Mouse (Mus musculus) kidney, postnatal 0 days (tissue): ENCODE measurements around the gene 5730522E02Rik. TPM values are rescaled to one million over a fixed set of nuclear protein-coding genes. Genes with fewer than 3 reads are reported as not detected.
"Not testable (repeated sequence)": the region's sequence is repeated elsewhere in the genome, so short reads cannot be mapped to it uniquely, and the experiment has no call there.

Experiments
- ATAC-seq: fragments of 200-750 bp; cut with Nextera tagmentation; replicated peaks from 2 replicates; pipeline ENCODE4 v1.8.0; 2017; ENCODE audit warnings: low read depth, moderate number of reproducible peaks, moderate TSS enrichment, moderate library complexity; ENCODE audit not compliant: low FRiP score
- DNase-seq: peaks from one replicate; pipeline ENCODE4 v3.0.0-alpha.2; 2016; ENCODE audit warnings: low spot score
- H3K27ac ChIP-seq: fragments of 300-500 bp; sonication (generic); 2 replicates; pipeline ENCODE4 v1.5.1; 2014; ENCODE audit warnings: mild to moderate bottlenecking
- H3K27me3 ChIP-seq: fragments of 300-500 bp; sonication (generic); 2 replicates; pipeline ENCODE4 v1.6.1; 2014; ENCODE audit warnings: low read length, mixed read lengths; ENCODE audit not compliant: insufficient read depth
- H3K36me3 ChIP-seq: fragments of 300-500 bp; sonication (generic); 2 replicates; pipeline ENCODE4 v1.6.1; 2014; ENCODE audit warnings: low read length, mixed read lengths; ENCODE audit not compliant: insufficient read depth
- H3K4me1 ChIP-seq: fragments of 300-500 bp; sonication (generic); replicated peaks from 2 replicates; pipeline ENCODE4 v1.6.1; 2014; ENCODE audit warnings: antibody characterized with exemption, low read length, mixed read lengths; ENCODE audit not compliant: insufficient read depth
- H3K4me2 ChIP-seq: fragments of 300-500 bp; sonication (generic); 2 replicates; pipeline ENCODE4 v1.6.1; 2014; ENCODE audit warnings: mild to moderate bottlenecking, low read length, moderate library complexity, mixed read lengths
- H3K4me3 ChIP-seq: fragments of 300-500 bp; sonication (generic); replicated peaks from 2 replicates; pipeline ENCODE4 v1.5.1; 2014; ENCODE audit warnings: low read depth, low read length
- H3K9ac ChIP-seq: fragments of 300-500 bp; sonication (generic); 2 replicates; pipeline ENCODE4 v1.6.1; 2014; ENCODE audit warnings: low read depth, low read length
- H3K9me3 ChIP-seq: fragments of 300-500 bp; sonication (generic); replicated peaks from 2 replicates; pipeline ENCODE4 v1.6.1; 2016; ENCODE audit warnings: low read length, inconsistent platforms, mixed read lengths
- CTCF ChIP-seq: IDR thresholded peaks from 2 replicates; pipeline ENCODE4 v1.5.1; 2016; ENCODE audit warnings: antibody characterized with exemption, low read depth, mild to moderate bottlenecking, moderate library complexity
- WGBS: fragments of 180-500 bp; shearing (Covaris S2); extraction: QIAGEN DNeasy Blood & Tissue Kit; methylation state at CpG from one replicate; pipeline ENCODE4 v1.1.7; 2014; 5-methylcytosine and 5-hydroxymethylcytosine counted together
- polyA plus RNA-seq: library from polyadenylated mRNA; unstranded; fragments of >200 nt; fragmentation: Nextera tagmentation; extraction: Ambion mirVana; gene quantifications from 2 replicates; pipeline ENCODE4 v1.2.1, GENCODE M21; 2015

Gene 5730522E02Rik
- 1.7 and 2.0 TPM in 2 replicates for polyA plus RNA-seq

DNA sequence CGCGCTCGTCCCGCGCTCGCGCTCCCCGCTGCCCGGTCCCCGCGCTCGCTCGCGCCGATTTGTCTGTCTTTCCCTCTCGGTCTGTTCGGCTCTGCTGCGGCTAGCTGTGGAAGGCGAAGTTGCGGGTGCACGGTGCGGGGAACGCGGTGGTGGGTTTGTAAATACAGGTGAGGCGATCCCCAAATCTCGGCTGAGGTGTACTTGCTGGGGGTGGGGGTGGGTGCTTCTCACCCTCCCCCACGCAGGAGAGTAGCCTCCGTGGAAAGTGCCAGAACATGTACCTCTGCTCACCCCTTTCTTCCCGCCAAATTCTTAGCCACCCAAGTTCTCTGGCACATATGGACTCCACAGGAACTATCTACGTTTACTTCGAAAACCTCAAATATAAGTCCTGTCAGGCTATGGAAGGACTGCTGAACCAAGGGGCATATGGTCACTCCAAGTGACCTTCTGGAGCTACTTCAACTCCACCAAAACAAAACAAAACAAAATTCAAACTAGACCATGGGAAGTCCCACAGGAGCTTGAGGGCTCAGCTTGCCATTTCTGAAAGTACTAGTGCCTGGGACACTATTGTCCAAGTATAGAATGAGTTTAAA is at the start of gene 5730522E02Rik:
Gene 5730522E02Rik, minus strand, starts transcription at position 182 of the 599 bp plus-strand sequence.
- Histone ChIP-seq H3K9me3 (no peaks in the 10 kb centered on the region), H3K4me1 (no peaks in the 10 kb centered on the region), H3K9ac (peak within 1 kb of the TSS; percentile 88), H3K4me2 (peak within 1 kb of the TSS; percentile 94), H3K27me3 (no peaks in the 10 kb centered on the region), H3K4me3 (peak within 1 kb of the TSS; percentile 65), H3K27ac (peak within 1 kb of the TSS; percentile 88), H3K36me3 (no peaks in the 10 kb centered on the region)
- WGBS: under 1% methylated on average over 24 of the region's 31 CpGs
- no peak; the same call in 1 of the 2 replicates for ATAC-seq
- no peak for TF ChIP-seq CTCF
- peak; percentile 32 for DNase-seq

DNA sequence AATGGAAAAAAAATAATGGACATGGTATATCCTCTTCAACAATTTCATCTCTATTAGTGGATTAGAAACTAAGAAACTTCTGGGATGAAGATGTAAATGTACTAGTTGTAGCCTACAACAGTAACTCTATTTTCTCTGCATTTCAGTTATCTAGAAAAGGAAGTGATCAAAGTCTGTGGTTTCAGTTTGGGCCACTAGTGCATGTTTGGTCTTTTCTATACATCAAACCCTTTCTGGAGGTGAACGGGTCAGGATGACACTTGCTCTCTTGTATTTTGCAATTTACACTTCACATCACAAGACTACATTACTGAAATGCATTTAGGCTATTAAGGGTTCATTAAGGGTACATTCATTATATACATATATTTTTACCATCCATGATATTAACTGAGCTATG is 26.0 kb upstream of the 5730522E02Rik start:
- DNase-seq (no peak), ATAC-seq (no peak)
- Histone ChIP-seq H3K4me2 (no peak overlapping the region), H3K4me1 (no peaks in the 10 kb centered on the region), H3K27ac (no peak overlapping the region), H3K27me3 (no peaks in the 10 kb centered on the region), H3K4me3 (no peak overlapping the region), H3K9me3 (no peaks in the 10 kb centered on the region), H3K36me3 (no peaks in the 10 kb centered on the region), H3K9ac (no peak overlapping the region)
- no peak for TF ChIP-seq CTCF
- WGBS: 90% methylated on average over 1 of the region's 1 CpGs

DNA sequence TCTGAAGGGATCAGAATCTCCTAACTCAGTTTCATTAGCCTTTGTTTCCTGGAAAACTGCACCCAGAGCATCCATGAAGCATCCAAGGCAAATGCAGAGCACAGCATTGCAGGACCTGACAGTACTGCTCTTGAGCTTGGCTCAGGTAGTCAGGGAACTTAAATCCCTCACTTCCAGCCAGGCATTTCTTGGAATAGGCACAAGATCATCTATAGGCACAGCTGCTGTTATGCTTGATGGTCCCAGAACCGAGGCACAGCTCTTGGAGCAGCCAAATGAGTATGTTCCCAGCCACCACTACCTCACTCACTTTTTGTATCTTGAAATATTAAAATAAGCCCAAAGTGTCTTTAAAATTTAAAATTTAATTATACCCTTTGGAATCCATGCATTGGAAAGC is 19.3 kb upstream of the 5730522E02Rik start:
- no peak overlapping the region for H3K4me2 ChIP-seq
- no peak overlapping the region for H3K9ac ChIP-seq
- no peak overlapping the region for H3K4me3 ChIP-seq
- ATAC-seq: no peak
- H3K36me3 ChIP-seq: no peaks in the 10 kb centered on the region
- no peaks in the 10 kb centered on the region for H3K4me1 ChIP-seq
- H3K9me3 ChIP-seq: no peaks in the 10 kb centered on the region
- 69% methylated on average over 1 of the region's 1 CpGs for WGBS
- no peak overlapping the region for H3K27ac ChIP-seq
- no peak for DNase-seq
- no peak for TF ChIP-seq CTCF
- H3K27me3 ChIP-seq: no peaks in the 10 kb centered on the region

DNA sequence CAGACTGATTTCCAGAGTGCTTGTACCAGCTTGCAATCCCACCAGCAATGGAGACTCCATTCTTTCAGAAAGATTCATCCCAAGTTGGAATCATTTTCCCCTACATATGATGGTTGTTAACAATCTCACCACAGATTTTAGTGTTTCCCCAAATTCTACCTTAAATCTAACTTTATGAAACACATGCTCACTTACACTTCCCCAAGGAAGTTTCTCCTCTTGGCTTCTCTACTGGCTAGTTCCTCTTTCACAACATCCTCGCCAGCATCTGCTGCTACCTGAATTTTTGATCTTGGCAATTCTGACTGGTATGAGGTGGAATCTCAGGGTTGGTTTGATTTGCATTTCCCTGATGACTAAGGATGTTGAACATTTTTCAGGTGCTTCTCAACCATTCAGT is 3.1 kb upstream of the 5730522E02Rik start:
- WGBS: 93% methylated on average over 1 of the region's 1 CpGs
- not testable (repeated sequence) for ATAC-seq

DNA sequence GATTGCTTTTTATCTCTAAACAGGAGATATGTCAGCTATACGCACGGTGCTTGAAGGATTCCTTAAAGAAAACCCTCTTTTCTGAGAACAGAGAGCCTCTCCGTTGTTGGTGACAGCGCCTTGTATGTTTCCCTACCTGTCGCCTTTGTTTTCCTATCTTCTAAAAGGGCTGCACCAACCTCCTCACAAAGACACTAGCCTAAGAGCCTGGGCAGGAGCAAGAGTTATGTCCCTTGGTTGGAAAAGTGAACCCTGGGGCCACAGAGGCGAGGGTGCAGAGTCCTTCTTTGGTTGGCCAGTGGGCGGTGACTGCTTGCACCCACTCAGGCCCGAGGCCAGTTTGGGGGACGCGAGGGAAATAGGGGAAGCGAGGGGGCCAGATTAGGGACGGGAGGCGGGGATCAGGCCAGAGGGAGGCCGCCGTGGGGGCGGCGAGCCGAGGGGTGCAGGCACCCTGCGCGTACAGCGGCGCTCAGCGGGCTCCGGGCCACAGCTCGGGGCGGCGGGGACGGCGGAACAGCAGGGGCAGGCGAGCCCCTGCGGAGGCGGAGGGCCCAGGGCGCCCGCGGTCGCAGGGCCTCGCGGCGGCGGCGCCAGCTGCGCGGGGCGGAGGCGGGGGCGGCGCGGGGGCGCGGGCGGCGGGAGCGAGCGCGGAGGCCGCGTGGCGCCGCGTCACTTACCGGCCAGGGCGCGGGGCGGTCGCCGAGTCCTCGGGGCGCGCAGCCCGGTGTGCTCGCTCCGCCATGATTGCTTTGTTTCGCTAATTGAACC is 567 bp downstream of the 5730522E02Rik start:
- Histone ChIP-seq H3K36me3 (no peaks in the 10 kb centered on the region), H3K9me3 (no peaks in the 10 kb centered on the region), H3K27ac (peak overlapping the region; percentile 88), H3K4me1 (no peaks in the 10 kb centered on the region), H3K9ac (peak overlapping the region; percentile 88), H3K27me3 (no peaks in the 10 kb centered on the region), H3K4me2 (peak overlapping the region; percentile 94), H3K4me3 (peak overlapping the region; percentile 65)
- ATAC-seq (peak; percentile 95), DNase-seq (peak; percentile 65)
- peak; percentile 7; the same call in 1 of the 2 replicates for TF ChIP-seq CTCF
- WGBS: 2% methylated on average over 41 of the region's 73 CpGs

More for the DNA sequence above, 3.1 kb upstream of the 5730522E02Rik start:
- H3K4me3 ChIP-seq, DNase-seq, H3K27me3 ChIP-seq, H3K36me3 ChIP-seq, H3K27ac ChIP-seq, H3K4me1 ChIP-seq, H3K4me2 ChIP-seq, H3K9me3 ChIP-seq, H3K9ac ChIP-seq: not testable (repeated sequence)

DNA sequence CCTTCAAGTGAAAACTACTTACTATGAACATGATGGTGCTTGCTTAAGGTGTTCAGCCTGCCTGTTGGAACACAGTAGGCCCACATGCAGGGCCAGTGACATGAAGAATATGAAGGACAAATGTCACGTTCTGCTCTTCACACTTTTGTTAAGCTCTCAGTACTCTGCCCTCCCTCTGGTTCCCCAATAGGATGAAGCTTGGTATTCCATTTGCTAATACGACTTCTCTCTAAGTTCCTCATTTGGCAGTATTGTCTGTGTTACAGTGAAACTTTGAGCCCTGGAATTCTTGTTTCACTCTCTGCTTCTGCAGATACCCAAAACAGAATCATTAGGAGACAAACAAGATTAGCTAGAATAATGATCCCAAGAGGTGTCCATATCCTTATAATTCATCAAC is 7.1 kb downstream of the 5730522E02Rik start:
- no peak for DNase-seq

More for the DNA sequence above, 7.1 kb downstream of the 5730522E02Rik start:
- no peak overlapping the region for H3K4me2 ChIP-seq
- no peak for TF ChIP-seq CTCF
- no peak overlapping the region for H3K9ac ChIP-seq
- H3K4me3 ChIP-seq: no peak overlapping the region
- H3K36me3 ChIP-seq: no peaks in the 10 kb centered on the region
- no peaks in the 10 kb centered on the region for H3K4me1 ChIP-seq
- 84% methylated on average over 2 of the region's 2 CpGs for WGBS
- no peaks in the 10 kb centered on the region for H3K9me3 ChIP-seq
- ATAC-seq: no peak
- no peaks in the 10 kb centered on the region for H3K27me3 ChIP-seq
- no peak overlapping the region for H3K27ac ChIP-seq
